Mouse (Mus musculus) bone marrow, adult 2 months (tissue): ENCODE data around the gene 1700024P04Rik. TPM values are rescaled to one million over a fixed set of nuclear protein-coding genes. Genes with fewer than 3 reads are reported as not detected.
A peak's percentile ranks its signal among the peaks of the same experiment; 100 is the strongest.

Experiments used
- H3K27ac ChIP-seq: fragments of 200-500 bp; 2 replicates; pipeline ENCODE4 v1.5.1; 2012; ENCODE audit warnings: low read depth, mild to moderate bottlenecking, control low read depth, inconsistent platforms, low read length; ENCODE audit not compliant: control insufficient read depth, poor library complexity, insufficient read depth
- H3K4me1 ChIP-seq: fragments of 200-500 bp; 2 replicates; pipeline ENCODE4 v1.6.1; 2011; ENCODE audit warnings: low read length; ENCODE audit not compliant: control insufficient read depth, insufficient read depth
- H3K4me3 ChIP-seq: fragments of 200-500 bp; replicated peaks from 2 replicates; pipeline ENCODE3; 2011; ENCODE audit warnings: mild to moderate bottlenecking, low read depth, low read length, control low read depth; ENCODE audit not compliant: control insufficient read depth
- CTCF ChIP-seq: fragments of 200-500 bp; IDR thresholded peaks from 2 replicates; pipeline ENCODE4 v1.5.1; 2011; ENCODE audit warnings: low read length, control low read depth; ENCODE audit not compliant: control insufficient read depth, insufficient read depth
- POLR2A ChIP-seq: fragments of 200-500 bp; IDR thresholded peaks from 2 replicates; pipeline ENCODE4 v1.6.1; 2011; ENCODE audit warnings: low read depth, mild to moderate bottlenecking, control low read depth, low read length, borderline replicate concordance; ENCODE audit not compliant: control insufficient read depth
- WGBS: fragments of 180-500 bp; shearing (Covaris S2); methylation state at CpG from one replicate; pipeline ENCODE4 v1.1.7; 2018; 5-methylcytosine and 5-hydroxymethylcytosine counted together
- polyA plus RNA-seq: library from polyadenylated mRNA; stranded (reverse); fragments of >200 nt; gene quantifications from 2 replicates; pipeline ENCODE4 v1.2.4, GENCODE M21; 2011; ENCODE audit warnings: low replicate concordance; ENCODE audit not compliant: missing spikeins, insufficient read depth, insufficient read length

The 1700024P04Rik gene
- not detected in 2 replicates for polyA plus RNA-seq

- H3K4me1 ChIP-seq, result no peaks in the 10 kb centered on the region
- H3K27ac ChIP-seq, result no peak within 1 kb of the TSS
- H3K4me3 ChIP-seq, result no peak within 1 kb of the TSS
- no peak for TF ChIP-seq POLR2A
- TF ChIP-seq CTCF, result no peak
- WGBS, result 56% methylated on average over 2 of the region's 2 CpGs
Observed at GRCm38 (mm10) chr13:98984465-98984864, at the start of gene 1700024P04Rik. Gene 1700024P04Rik (minus strand): TSS chr13:98984565.

GRCm38 (mm10) chr13:99031223-99032216 is 47.2 kb upstream of the 1700024P04Rik start:
- TF ChIP-seq POLR2A, result no peak
- no peak for TF ChIP-seq CTCF
- Histone ChIP-seq H3K4me3 (no peak overlapping the region), H3K27ac (no peak overlapping the region), H3K4me1 (peaks cover 5% of the 10 kb centered on the region)
- 73% methylated on average over 11 of the region's 11 CpGs for WGBS

- peak overlapping the region; percentile 68 for H3K27ac ChIP-seq
- H3K4me1 ChIP-seq, result peaks cover 5% of the 10 kb centered on the region
- no peak overlapping the region for H3K4me3 ChIP-seq
- 35% methylated on average over 15 of the region's 15 CpGs for WGBS
- TF ChIP-seq CTCF (no peak), POLR2A (no peak)
Observed at GRCm38 (mm10) chr13:99030579-99031200, 46.3 kb upstream of the 1700024P04Rik start.

GRCm38 (mm10) chr13:99025268-99025667 is 40.9 kb upstream of the 1700024P04Rik start:
- Histone ChIP-seq H3K4me3 (no peak overlapping the region), H3K4me1 (peaks cover 1% of the 10 kb centered on the region; the same call in 1 of the 2 replicates), H3K27ac (no peak overlapping the region)
- no peak for TF ChIP-seq POLR2A
- no peak for TF ChIP-seq CTCF
- 86% methylated on average over 5 of the region's 5 CpGs for WGBS

- H3K27ac ChIP-seq, result no peak overlapping the region
- TF ChIP-seq CTCF (no peak), POLR2A (no peak)
- H3K4me3 ChIP-seq, result no peak overlapping the region
- WGBS, result 88% methylated on average over 7 of the region's 7 CpGs
- H3K4me1 ChIP-seq, result no peaks in the 10 kb centered on the region
Observed at GRCm38 (mm10) chr13:99022036-99022435, 37.7 kb upstream of the 1700024P04Rik start.

GRCm38 (mm10) chr13:99021181-99021580 is 36.8 kb upstream of the 1700024P04Rik start:
- H3K4me3 ChIP-seq, result no peak overlapping the region
- no peak overlapping the region for H3K27ac ChIP-seq
- no peak for TF ChIP-seq CTCF
- TF ChIP-seq POLR2A, result no peak
- 70% methylated on average over 6 of the region's 6 CpGs for WGBS
- H3K4me1 ChIP-seq, result no peaks in the 10 kb centered on the region

- WGBS, result 66% methylated on average over 11 of the region's 11 CpGs
- H3K27ac ChIP-seq, result peak overlapping the region; percentile 92
Observed at GRCm38 (mm10) chr13:99019831-99020669, 35.7 kb upstream of the 1700024P04Rik start.

More at GRCm38 (mm10) chr13:99019831-99020669, 35.7 kb upstream of the 1700024P04Rik start:
- no peaks in the 10 kb centered on the region for H3K4me1 ChIP-seq
- no peak overlapping the region for H3K4me3 ChIP-seq
- no peak for TF ChIP-seq POLR2A
- no peak for TF ChIP-seq CTCF
